Mouse (Mus musculus) ES-CJ7 (cell line): ENCODE results near the gene Gm20518.

ENCODE experiments used
- DNase-seq: peaks from one replicate; pipeline ENCODE4 v3.0.0; 2011; ENCODE audit warnings: low read depth, low spot score

Gm20518 gene

DNA sequence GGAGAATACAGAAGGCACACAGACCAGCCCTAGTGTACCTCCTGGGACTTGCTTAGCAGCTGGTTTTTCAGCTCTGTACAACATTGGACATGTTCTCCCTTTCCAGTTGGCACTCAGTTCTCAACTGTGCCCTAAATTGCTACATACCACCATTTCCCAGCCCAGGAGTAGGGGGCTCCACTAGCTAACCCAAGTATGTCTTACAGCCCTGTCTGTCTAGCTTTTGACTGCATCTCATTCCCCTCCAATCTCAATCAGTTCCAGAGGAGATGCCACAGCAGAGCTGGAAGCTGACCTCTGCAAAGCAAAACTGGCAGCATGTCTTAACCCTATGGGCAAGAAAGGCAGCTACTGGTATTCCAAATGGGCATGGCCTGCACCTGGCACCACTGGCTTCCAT, 4.6 kb upstream of the Gm20518 start:
- DNase-seq = no peak

DNA sequence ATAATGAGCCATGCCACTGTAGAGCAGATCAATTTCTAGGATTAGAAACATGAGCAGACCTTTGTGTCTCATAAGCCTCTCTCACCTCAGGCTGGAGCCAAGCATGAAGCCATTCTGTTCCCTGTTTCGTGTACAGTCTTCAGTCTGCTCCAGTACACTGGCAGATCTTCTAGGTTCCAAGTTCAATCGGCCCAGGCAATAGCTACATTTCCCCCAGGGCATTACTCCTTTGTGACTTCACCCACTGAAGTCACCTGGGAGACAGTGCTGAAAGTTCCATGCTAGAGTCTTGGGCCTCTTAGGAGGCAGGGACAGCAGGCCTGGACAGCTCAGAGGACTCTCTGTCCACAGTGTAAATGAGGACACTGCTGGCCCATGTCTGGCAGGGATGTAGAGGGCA, 2.5 kb upstream of the Gm20518 start, which contains the start of gene Tssk1:
Gene Tssk1, plus strand, starts transcription at position 301 of the 400 bp plus-strand sequence.
- DNase-seq = no peak

DNA sequence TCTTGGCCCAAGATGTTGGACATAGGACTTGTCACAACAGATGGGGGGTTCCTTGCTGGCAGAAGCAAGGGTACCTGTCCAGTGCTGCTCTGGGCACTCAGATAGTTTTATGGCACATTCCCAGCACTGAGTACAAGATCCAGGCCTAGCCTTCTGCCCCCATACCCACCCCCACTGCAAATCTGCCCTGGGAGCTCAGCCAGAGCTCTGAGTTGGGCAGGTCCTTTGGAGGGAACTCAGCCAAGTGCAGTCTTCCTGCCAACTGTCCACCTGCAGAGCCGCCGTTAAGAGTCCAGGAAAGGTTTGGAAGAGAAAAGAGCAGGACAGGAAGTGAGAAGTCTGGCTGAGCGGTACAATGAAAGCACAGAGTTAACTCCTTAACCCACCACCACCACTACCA, 1.1 kb upstream of the Gm20518 start:
- DNase-seq = no peak

DNA sequence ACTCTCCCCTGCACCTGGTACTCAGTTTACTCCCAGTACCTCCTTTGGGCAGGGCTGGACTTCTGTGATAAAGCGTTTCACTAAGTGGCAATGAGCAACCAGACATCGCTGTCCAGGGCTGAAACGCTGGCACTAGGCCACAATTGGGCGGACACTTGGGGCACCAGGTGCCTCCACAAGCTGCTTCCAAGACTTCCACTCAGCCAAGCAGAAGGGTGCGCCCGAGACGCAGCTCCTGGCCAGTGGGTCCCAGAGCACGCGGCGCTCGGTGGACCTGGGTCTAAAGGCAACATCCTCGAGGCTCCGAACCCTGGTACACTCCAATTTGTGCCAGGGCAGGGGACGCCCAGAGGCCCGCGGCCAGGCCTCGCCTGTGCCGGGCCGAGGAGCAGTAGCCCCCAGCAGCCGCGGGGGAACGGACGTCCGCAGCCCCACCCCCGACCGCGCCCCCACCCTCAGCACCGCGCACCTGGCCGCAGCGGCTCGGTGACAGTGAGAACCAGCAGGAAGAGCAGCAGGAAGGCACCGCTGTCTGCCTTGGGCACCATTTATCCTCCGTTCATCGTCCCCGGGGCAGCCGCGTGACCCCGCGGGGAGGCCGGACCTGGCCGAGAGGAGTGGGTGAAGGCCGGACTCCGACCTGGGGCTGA, 429 bp downstream of the Gm20518 start:
- DNase-seq = peak; percentile 31

DNA sequence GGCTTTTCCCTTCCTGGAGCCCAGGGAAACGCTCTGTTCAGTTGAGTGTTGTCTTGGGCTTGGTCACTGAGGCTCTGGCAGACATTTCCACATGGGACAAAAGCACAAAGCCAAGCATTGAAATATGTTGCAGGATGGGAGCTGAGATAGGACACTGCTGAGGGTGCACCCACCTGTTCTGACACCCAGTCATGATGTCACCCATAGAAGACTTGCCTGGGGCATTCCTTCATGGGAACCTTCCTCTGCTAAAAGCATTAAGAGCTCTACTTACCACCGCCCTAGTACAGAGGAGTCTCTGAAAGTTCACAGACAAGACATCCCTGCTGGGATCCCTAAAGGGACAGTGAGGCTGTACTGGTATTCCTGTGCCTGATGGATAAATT, 1.1 kb downstream of the Gm20518 start:
- no peak for DNase-seq

DNA sequence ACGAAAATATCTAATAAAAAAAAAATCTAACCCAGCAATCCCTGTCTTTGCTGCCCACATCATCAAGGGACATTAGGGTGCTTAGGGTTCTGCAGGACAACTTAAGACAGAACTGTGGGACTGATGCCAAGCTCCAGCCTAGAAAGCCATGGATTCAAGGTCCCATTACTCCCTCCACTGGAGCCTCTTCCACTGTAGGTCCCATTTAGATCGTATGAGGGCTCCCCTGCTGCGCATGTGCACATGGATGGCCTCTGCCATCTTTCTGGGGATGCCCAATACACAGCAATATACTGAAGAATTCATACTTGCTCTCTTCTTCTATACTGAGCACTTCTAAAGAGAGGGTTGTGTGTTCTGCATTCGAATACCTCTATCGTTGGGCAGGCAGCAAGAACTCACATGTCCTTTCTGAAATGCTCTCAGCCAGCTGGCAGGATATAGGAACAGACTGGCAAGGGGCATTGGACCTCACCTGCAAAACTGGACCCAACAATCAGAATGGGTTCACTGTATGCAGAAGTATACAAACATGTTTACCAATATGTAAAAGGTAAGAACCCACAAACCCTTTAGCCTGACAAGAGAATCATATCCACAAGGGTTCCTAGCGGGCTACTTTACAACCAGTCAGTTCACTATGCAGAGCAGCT, 1.7 kb downstream of the Gm20518 start:
- no peak for DNase-seq

DNA sequence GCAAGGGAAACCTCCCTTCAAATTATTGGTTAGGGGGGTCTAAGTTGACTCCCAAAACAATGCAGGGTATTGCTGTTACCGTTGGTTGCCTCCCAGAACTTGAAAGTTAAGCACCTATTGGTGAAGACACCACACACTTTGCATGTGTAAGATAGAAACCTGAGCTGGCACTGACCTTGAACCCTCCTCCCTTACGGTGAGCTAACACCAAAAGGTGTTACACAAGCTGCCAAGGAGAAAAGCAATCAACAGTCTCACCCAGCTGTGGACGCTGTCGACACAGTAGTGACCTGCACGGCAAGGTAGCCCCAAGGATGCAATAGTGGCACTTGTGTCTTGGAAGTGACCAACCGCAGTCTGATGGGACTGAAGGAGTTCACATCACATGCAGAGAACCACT, 7.4 kb downstream of the Gm20518 start:
- peak; percentile 62 for DNase-seq

DNA sequence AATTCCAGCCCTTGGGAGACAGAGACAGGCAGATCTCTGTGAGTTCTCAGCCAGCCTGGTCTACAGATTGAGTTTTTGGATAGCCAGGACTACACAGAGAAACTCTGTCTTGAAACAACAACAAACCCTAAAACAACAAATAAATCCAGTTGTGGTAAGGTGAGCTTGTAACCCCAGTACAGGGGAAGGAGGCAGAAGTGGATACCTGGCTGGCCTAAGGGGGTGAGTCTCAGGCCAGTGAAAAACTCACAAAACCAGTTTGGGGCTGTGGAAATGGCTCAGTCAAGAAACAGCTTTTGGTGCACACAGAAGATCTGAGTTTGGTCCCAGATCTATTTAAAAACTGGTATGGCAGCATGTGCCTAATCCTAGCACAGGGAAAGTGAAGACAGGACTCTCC, 9.3 kb downstream of the Gm20518 start:
- DNase-seq = no peak

DNA sequence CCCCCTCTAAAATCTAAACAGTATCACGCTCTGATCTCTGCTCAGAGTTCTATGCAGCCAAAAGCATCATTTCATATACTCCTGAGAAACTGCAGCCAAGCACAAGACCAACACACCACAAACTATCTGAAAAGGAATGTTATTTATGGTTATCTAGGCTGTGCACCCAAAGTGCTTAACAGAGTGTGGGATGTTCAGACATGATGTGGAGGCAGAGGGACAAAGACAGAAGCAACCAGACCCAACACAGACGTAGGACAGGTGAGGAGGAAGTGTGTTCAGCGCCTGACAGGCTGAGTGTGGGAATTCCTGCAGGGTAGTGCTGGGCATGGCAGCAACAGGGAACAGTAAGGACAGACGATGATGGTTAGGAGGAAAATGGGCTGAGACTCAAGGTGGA, 11.9 kb downstream of the Gm20518 start:
- no peak for DNase-seq

DNA sequence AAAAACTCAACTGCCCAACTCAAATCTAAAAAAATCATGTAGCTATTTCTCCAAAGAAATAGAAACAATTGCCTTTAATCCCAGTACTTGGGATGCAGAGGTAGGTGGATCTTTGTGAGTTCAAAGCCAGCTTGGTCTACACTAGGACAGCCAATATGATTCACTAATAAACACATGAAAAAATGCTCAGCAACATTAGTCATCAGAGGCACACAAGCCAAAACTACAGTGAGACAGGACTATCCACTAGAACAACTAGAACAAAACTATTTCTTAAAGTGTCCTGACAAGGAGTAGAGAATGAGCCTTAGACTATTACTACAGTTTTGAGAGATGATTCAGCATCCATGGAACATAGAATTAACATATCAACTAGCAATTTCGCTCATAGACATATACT, 15.4 kb downstream of the Gm20518 start:
- DNase-seq = no peak

DNA sequence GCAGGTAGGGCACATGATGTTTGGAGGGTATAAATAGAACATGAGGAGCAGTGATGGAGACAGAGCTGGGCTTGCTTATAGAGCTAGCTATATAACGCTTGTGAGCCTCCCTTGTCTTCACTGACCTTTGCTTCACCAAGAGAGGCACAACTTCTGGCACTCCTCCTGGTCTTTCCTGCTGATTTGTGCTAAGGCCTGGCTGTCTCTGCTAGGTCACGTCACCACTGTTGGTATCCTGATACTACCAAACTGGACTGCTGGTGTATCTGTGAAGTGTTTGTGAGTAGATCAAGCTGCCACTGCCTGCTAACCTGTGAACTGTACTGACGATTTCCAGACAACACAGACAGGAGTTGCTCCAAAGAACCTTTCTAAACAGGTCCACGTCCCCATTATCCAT, 16.3 kb downstream of the Gm20518 start:
- DNase-seq = no peak

DNA sequence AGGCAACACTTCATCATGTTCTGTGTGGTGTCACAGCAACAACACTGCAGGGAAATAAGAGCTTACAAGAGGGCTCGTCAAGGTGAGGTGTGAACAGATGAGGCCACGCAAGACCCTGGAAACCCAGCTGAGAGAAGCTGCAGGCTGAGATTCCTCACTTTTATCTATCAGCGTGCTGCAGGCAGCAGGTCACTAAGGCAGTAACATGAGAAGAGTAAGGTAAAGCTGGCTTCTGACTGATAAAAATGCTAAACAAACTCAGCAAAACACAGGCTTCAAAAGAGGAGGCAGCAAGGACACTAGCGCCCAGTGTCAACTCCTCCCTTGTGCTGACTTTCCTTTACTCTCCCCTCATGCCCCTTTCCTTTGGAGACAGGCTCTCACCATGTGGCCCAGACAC, 18.5 kb downstream of the Gm20518 start:
- no peak for DNase-seq

DNA sequence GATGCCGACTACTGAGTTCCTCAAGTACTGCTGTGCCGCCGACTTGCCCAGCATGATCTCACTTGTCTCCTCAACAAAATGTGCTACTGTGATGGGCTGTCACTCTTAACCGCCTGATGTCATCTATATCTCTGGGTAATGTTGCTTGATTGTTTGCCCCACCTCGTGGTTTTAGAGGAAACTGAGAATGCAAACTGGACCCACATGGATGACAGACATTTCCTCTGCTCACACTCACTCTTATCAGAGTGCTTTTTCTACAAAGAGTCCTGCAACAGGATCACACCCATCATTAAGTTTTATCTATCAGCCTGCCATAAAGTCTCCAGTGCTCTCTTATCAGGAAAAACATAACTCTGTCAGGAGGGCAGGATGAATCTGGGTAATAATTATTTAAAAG, 20.2 kb downstream of the Gm20518 start:
- no peak for DNase-seq

DNA sequence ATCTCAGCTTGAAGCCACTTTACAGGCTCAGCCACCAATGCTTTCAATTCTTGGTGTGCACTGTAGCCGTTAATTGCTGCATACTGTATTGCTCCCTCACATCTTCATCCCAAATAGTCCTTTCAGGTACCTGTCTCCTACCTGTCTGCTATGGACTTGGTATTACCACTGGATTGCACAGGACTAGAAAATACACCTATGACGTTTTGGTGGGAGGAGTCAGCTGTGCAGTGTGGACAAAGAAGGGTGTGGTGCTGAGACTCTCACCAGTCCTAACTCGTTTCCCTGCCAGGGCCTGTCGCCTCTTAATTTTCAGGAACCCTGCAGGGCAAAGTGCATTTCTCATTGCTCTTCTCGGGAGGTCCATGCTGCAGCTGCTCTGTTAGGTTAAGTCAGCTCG, 25.7 kb downstream of the Gm20518 start:
- DNase-seq = peak; percentile 75

DNA sequence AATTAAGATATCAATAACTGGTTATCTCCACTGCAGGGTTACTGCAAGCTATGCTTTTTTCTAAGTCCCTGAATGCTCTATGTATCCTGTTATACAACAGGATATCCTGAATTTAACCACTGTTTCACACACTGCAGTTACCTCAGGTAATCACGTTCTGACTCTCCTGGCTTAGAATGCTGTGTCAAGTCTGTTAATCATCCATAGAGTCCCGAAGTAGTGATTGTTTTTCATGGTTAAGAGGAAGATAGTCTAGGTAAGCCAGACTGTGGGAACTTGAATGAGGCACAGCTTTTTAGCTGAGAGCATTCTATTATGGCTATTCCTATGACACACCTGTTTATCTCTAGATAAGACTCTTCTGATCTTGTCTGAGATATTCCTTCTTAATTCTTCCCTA, 26.2 kb downstream of the Gm20518 start:
- no peak for DNase-seq

DNA sequence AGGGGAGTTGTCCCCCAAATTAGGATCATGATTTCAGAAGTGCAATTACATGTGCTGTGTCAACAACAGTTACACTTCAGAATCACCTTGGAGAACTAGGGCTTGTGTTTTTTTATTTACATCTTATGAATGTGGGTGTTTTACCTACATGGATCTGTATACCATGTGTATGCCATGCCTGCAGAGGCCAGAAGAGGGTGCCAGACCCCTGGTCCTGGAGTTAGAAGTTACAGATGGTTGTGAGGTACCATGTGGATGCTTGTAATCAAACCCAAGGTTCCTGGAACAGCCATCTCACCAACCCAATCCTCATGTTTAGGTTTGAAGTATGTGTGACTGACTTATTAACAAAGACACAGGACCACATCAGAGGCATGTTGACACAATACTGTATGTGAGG, 32.9 kb downstream of the Gm20518 start:
- peak; percentile 50 for DNase-seq

DNA sequence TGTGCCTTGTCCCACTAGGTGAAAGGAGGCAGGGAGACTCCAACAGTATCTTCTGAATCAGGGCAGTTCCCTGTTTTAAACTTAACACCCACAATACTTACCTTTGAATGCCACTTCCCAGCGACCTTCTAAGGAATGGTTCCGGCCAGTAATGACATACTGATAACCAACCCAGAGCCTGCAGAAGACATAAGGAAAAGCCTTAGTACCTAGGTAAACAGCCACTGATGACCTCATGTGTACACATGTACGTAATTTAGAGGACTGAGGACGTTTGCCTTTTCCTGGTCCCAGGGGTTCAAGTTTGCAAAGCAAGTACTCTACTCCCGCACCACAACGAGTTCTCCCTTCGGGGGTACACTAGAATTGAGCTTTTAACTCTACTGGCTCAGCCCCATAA, 34.3 kb downstream of the Gm20518 start:
- no peak for DNase-seq

DNA sequence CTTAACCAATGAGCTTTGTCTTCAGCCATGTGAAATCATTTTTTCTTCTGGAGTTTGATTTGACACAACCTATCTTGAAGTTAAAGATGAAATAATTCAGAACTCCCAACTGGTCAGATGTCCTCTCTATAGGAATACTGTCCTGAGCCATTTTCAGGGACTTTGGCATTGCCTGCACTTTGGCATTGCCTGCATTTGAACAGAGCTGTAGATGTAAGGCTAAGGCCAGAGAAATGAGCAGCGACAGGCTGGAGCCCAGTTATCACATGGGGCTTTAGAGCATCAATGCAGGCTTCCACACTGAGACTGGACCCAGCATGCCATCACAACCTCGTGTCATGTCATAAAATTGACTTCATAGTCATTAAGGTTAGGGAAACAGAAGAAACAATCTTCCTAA, 38.2 kb downstream of the Gm20518 start:
- no peak for DNase-seq

DNA sequence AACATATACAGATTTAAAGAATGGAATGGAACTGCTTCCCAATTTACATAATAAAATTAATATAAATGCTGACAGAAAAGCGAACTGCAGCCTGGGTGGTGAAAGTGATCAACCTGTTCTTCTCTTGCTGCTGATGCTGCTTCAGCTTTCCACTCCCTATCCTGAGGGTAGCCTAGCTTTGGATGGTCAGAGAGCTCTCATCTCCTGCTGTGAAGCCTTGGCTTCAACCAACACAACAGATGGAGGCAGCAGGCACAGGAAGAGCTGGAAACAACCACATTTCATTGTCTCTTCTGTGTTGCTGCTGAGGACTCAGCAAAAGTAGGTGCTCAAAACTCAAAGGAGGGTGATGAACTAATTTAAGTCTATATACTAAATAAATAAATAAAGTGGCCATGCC, 39.6 kb downstream of the Gm20518 start:
- no peak for DNase-seq

DNA sequence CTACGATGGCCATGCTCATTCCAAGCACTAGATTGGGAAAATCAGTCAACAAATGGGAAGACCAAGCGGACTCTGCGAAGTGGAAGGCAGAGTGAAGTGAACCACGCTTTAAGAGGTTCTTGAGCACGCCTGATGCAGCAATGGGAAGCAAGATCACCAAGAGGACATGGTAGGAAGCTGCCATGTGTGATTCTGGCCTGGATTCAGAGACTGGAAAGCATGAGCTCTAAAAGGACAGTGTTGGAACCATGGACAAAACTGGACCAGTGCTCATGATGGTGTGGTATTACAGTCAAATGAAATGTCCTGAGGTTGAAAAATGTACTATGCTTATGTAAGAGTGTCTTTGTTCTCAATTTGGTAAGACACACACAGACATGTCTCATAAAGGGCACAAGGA, 40.1 kb downstream of the Gm20518 start:
- DNase-seq = no peak

DNA sequence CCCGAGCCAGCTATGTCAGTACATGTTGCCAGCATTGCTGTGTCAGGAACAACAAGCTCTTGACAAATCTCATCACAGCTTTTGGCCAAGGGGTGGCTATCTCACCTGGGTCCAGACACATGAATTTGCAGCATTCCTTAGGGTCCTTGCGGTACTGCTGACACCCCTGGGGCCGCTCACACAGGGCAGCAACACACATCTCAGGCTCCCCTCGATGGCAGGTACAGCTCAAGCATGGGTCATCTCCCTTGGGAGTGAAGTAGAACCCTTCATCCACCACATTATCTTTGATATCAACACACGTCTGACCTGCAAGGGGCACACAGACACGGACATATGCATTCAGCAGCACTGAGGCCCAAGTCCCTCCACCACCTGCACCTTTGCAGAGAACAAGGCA, 42.0 kb downstream of the Gm20518 start:
- no peak for DNase-seq

DNA sequence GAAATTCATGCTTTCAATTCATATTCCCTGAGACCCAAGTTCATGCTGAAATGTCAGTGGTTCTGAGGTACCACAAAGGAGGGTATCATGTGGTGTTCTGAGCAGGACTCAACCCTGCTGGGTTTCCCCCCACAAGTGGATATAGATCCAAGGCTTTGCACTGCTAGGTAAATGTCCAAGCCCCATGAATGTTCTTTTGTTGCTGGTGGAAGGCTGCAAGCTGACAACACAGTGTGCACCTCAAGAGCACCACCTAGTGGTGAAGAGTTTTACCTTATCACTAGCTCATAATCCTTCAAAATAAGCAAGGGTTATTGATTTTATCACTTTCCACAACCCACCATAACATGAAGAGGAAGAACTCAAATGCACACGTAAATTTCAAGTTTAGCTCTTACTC, 42.5 kb downstream of the Gm20518 start:
- DNase-seq = peak; percentile 59

DNA sequence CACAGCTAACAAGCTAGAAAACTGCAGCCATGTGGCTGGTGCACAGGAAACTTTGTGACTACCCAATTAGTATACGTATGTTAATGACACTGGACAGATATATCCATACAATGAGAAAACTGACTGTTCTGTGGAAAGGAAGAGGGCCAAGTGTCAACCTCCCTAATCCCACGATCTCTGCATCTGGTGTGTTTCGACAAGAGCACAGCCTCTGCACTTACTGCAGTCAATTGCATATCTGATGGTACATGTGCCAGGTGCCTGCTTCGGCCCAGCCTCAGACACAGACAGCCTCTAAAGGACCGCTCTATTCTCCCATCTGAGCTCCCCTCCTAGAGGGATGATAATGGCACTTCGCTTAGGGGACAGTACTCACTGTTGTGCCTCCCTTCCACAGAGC, 43.0 kb downstream of the Gm20518 start:
- no peak for DNase-seq
